Mouse (Mus musculus) cerebellum, adult 8-10 months (tissue): Measurements from ENCODE around the gene Afap1l2.

Experiments
- DNase-seq: peaks from one replicate; pipeline ENCODE4 v3.0.0; 2022

Gene Afap1l2

GRCm38 (mm10) chr19:57006841-57007240 is 1.2 kb downstream of the Afap1l2 start:
- no peak for DNase-seq

GRCm38 (mm10) chr19:57005062-57005461 is 3.0 kb downstream of the Afap1l2 start:
- DNase-seq: peak; percentile 85

- peak; percentile 56 for DNase-seq
These were observed 4.6 kb downstream of the Afap1l2 start for GRCm38 (mm10) chr19:57003460-57003810.

- peak; percentile 13 for DNase-seq
These were observed 5.1 kb downstream of the Afap1l2 start for GRCm38 (mm10) chr19:57002741-57003459.

GRCm38 (mm10) chr19:57001926-57002325 is 6.1 kb downstream of the Afap1l2 start:
- peak; percentile 19 for DNase-seq

GRCm38 (mm10) chr19:57000592-57000991 is 7.4 kb downstream of the Afap1l2 start:
- DNase-seq: no peak

GRCm38 (mm10) chr19:56999781-57000180 is 8.2 kb downstream of the Afap1l2 start:
- DNase-seq: no peak

GRCm38 (mm10) chr19:56998910-56999309 is 9.1 kb downstream of the Afap1l2 start:
- no peak for DNase-seq

- no peak for DNase-seq
These were observed 9.7 kb downstream of the Afap1l2 start for GRCm38 (mm10) chr19:56998331-56998730.

GRCm38 (mm10) chr19:56997164-56997599 is 10.8 kb downstream of the Afap1l2 start:
- no peak for DNase-seq

- DNase-seq: no peak
These were observed 12.6 kb downstream of the Afap1l2 start for GRCm38 (mm10) chr19:56995441-56995840.

GRCm38 (mm10) chr19:56994653-56995052 is 13.4 kb downstream of the Afap1l2 start:
- no peak for DNase-seq

- no peak for DNase-seq
These were observed 14.3 kb downstream of the Afap1l2 start for GRCm38 (mm10) chr19:56993763-56994162.

- DNase-seq: no peak
These were observed 15.0 kb downstream of the Afap1l2 start for GRCm38 (mm10) chr19:56992978-56993545.

GRCm38 (mm10) chr19:56990367-56991111 is 17.5 kb downstream of the Afap1l2 start:
- no peak for DNase-seq

GRCm38 (mm10) chr19:56989171-56989570 is 18.9 kb downstream of the Afap1l2 start:
- DNase-seq: no peak

GRCm38 (mm10) chr19:56984229-56984628 is 23.8 kb downstream of the Afap1l2 start:
- DNase-seq: no peak

GRCm38 (mm10) chr19:56983757-56984156 is 24.3 kb downstream of the Afap1l2 start:
- no peak for DNase-seq

GRCm38 (mm10) chr19:56981760-56982159 is 26.3 kb downstream of the Afap1l2 start:
- no peak for DNase-seq

GRCm38 (mm10) chr19:56980803-56981202 is 27.2 kb downstream of the Afap1l2 start:
- DNase-seq: no peak

- DNase-seq: peak; percentile 57
These were observed 30.8 kb downstream of the Afap1l2 start for GRCm38 (mm10) chr19:56976962-56977948.

GRCm38 (mm10) chr19:56976515-56976914 is 31.5 kb downstream of the Afap1l2 start:
- no peak for DNase-seq

- DNase-seq: no peak
These were observed 32.5 kb downstream of the Afap1l2 start for GRCm38 (mm10) chr19:56975502-56975901.
